Mouse (Mus musculus) MEL (cell line): ENCODE results near the gene Fam168b. TPM values are rescaled to one million over a fixed set of nuclear protein-coding genes. Genes with fewer than 3 reads are reported as not detected.

Experiments used
- DNase-seq: peaks from one replicate; pipeline ENCODE4 v3.0.0; 2011; ENCODE audit warnings: low read depth, low spot score
- H3K27ac ChIP-seq: 2 replicates; pipeline ENCODE4 v1.5.1; 2012; ENCODE audit warnings: low read depth, mild to moderate bottlenecking, control low read depth, low read length, moderate library complexity; ENCODE audit not compliant: control insufficient read depth
- H3K27me3 ChIP-seq, 2 experiments: fragments of 150-350 bp in 1 of 2; sonication (generic) in 1 of 2; 2 replicates each; pipeline ENCODE4 v1.6.1; 2012; ENCODE audit warnings: low read length in 2 of 2, mild to moderate bottlenecking in 2 of 2, improper control_type of control experiment in 1 of 2, moderate library complexity in 1 of 2; ENCODE audit not compliant: insufficient read depth in 2 of 2, control insufficient read depth in 1 of 2
- H3K36me3 ChIP-seq, 2 experiments: 2 replicates each; pipeline ENCODE4 v1.6.1; 2012 to 2014; ENCODE audit warnings: low read length in 2 of 2, improper control_type of control experiment in 1 of 2, inconsistent platforms in 1 of 2, mild to moderate bottlenecking in 1 of 2; ENCODE audit not compliant: insufficient read depth in 2 of 2, control insufficient read depth in 1 of 2
- H3K4me1 ChIP-seq, 2 experiments: fragments of 150-350 bp in 1 of 2; sonication (generic) in 1 of 2; 2 replicates each; pipeline ENCODE4 v1.6.1; 2012; ENCODE audit warnings: low read length in 2 of 2, improper control_type of control experiment in 1 of 2, mild to moderate bottlenecking in 1 of 2; ENCODE audit not compliant: insufficient read depth in 2 of 2, control insufficient read depth in 1 of 2
- H3K4me3 ChIP-seq, 2 experiments: fragments of 150-350 bp in 1 of 2; sonication (generic) in 1 of 2; 2 replicates each; pipeline ENCODE4 v1.5.1; 2012; ENCODE audit warnings: low read depth in 2 of 2, low read length in 2 of 2, mild to moderate bottlenecking in 2 of 2, moderate library complexity in 2 of 2, control low read depth in 1 of 2, improper control_type of control experiment in 1 of 2; ENCODE audit not compliant: control insufficient read depth in 1 of 2, insufficient read depth in 1 of 2
- H3K79me2 ChIP-seq: 2 replicates; pipeline ENCODE4 v1.6.1; 2012; ENCODE audit warnings: mild to moderate bottlenecking, low read length, moderate library complexity; ENCODE audit not compliant: control insufficient read depth, poor library complexity, insufficient read depth
- H3K9ac ChIP-seq: 2 replicates; pipeline ENCODE4 v1.6.1; 2012; ENCODE audit warnings: low read depth, mild to moderate bottlenecking, control low read depth, low read length, moderate library complexity; ENCODE audit not compliant: control insufficient read depth, poor library complexity, severe bottlenecking
- H3K9me3 ChIP-seq: fragments of 150-350 bp; sonication (generic); replicated peaks from 2 replicates; pipeline ENCODE4 v1.6.1; 2012; ENCODE audit warnings: mild to moderate bottlenecking, low read length, improper control_type of control experiment, moderate library complexity; ENCODE audit not compliant: insufficient read depth
- CHD1 ChIP-seq: IDR thresholded peaks from 2 replicates; pipeline ENCODE4 v1.6.1; 2012; ENCODE audit warnings: low read depth, mild to moderate bottlenecking, inconsistent platforms, low read length, improper control_type of control experiment
- CHD2 ChIP-seq: IDR thresholded peaks from 2 replicates; pipeline ENCODE4 v1.6.1; 2011; ENCODE audit warnings: low read length, improper control_type of control experiment
- CTCF ChIP-seq, 3 experiments: IDR thresholded peaks in 2 of 3; conservative IDR thresholded peaks in 1 of 3; 2 replicates each; pipeline ENCODE4 v1.5.1; 2011 to 2012; ENCODE audit warnings: low read length in 3 of 3, low read depth in 2 of 3, mild to moderate bottlenecking in 2 of 3, improper control_type of control experiment in 1 of 3, inconsistent platforms in 1 of 3, mixed read lengths in 1 of 3, moderate library complexity in 1 of 3; ENCODE audit not compliant: control insufficient read depth in 1 of 3, insufficient read depth in 1 of 3, poor library complexity in 1 of 3, severe bottlenecking in 1 of 3
- E2F4 ChIP-seq: IDR thresholded peaks from 2 replicates; pipeline ENCODE4 v1.6.1; 2011; ENCODE audit warnings: low read depth, low read length, improper control_type of control experiment, borderline replicate concordance
- ELF1 ChIP-seq: IDR thresholded peaks from 2 replicates; pipeline ENCODE4 v1.6.1; 2014; ENCODE audit warnings: low read depth, mild to moderate bottlenecking, inconsistent platforms, low read length, improper control_type of control experiment, moderate library complexity
- GABPA ChIP-seq: IDR thresholded peaks from 2 replicates; pipeline ENCODE4 v1.6.1; 2012; ENCODE audit warnings: low read depth, mild to moderate bottlenecking, inconsistent platforms, low read length, improper control_type of control experiment, moderate library complexity
- HCFC1 ChIP-seq: IDR thresholded peaks from 2 replicates; pipeline ENCODE4 v1.6.1; 2012; ENCODE audit warnings: low read depth, mild to moderate bottlenecking, inconsistent platforms, low read length, improper control_type of control experiment, moderate library complexity
- KAT2A ChIP-seq: conservative IDR thresholded peaks from 2 replicates; pipeline ENCODE4 v1.6.1; 2012; ENCODE audit warnings: low read depth, low read length, improper control_type of control experiment, inconsistent platforms
- MAFK ChIP-seq: IDR thresholded peaks from 2 replicates; pipeline ENCODE4 v1.6.1; 2011; ENCODE audit warnings: low read depth, mild to moderate bottlenecking, low read length, improper control_type of control experiment, borderline replicate concordance
- MAX ChIP-seq: IDR thresholded peaks from 2 replicates; pipeline ENCODE4 v1.6.1; 2011; ENCODE audit warnings: low read length, improper control_type of control experiment
- MAZ ChIP-seq: IDR thresholded peaks from 2 replicates; pipeline ENCODE4 v1.6.1; 2012; ENCODE audit warnings: low read depth, mild to moderate bottlenecking, inconsistent platforms, low read length, improper control_type of control experiment
- MEF2A ChIP-seq: IDR thresholded peaks from 2 replicates; pipeline ENCODE4 v1.6.1; 2014; ENCODE audit warnings: low read depth, mild to moderate bottlenecking, inconsistent platforms, low read length, improper control_type of control experiment; ENCODE audit not compliant: poor library complexity, insufficient replicate concordance, severe bottlenecking; ENCODE audit errors: extremely low read depth
- MYB ChIP-seq: IDR thresholded peaks from 2 replicates; pipeline ENCODE4 v1.6.1; 2011; ENCODE audit warnings: mild to moderate bottlenecking, low read depth, low read length, improper control_type of control experiment
- MYC ChIP-seq: IDR thresholded peaks from 2 replicates; pipeline ENCODE4 v1.6.1; 2011; ENCODE audit warnings: low read depth, mild to moderate bottlenecking, low read length, improper control_type of control experiment, moderate library complexity
- NELFE ChIP-seq: IDR thresholded peaks from 2 replicates; pipeline ENCODE4 v1.6.1; 2011; ENCODE audit warnings: low read depth, low read length, improper control_type of control experiment
- NRF1 ChIP-seq: IDR thresholded peaks from 2 replicates; pipeline ENCODE4 v1.6.1; 2014; ENCODE audit warnings: low read depth, mild to moderate bottlenecking, inconsistent platforms, low read length, improper control_type of control experiment, moderate library complexity; ENCODE audit not compliant: poor library complexity, insufficient read depth, severe bottlenecking
- POLR2A ChIP-seq, 2 experiments: IDR thresholded peaks; 2 replicates each; pipeline ENCODE4 v1.6.1; 2011 to 2012; ENCODE audit warnings: low read length in 2 of 2, mild to moderate bottlenecking in 2 of 2, control low read depth in 1 of 2, improper control_type of control experiment in 1 of 2, low read depth in 1 of 2, moderate library complexity in 1 of 2; ENCODE audit not compliant: control insufficient read depth in 1 of 2, insufficient read depth in 1 of 2, poor library complexity in 1 of 2
- POLR2AphosphoS2 ChIP-seq: IDR thresholded peaks from 2 replicates; pipeline ENCODE4 v1.6.1; 2011; ENCODE audit warnings: low read length, improper control_type of control experiment
- POLR2AphosphoS5 ChIP-seq: IDR thresholded peaks from 2 replicates; pipeline ENCODE4 v1.6.1; 2012; ENCODE audit warnings: low read depth, borderline replicate concordance, mild to moderate bottlenecking, inconsistent platforms, low read length, moderate library complexity, mixed read lengths
- RAD21 ChIP-seq: IDR thresholded peaks from 2 replicates; pipeline ENCODE4 v1.6.1; 2011; ENCODE audit warnings: mild to moderate bottlenecking, low read depth, low read length, improper control_type of control experiment
- RCOR1 ChIP-seq: IDR thresholded peaks from 2 replicates; pipeline ENCODE4 v1.6.1; 2012; ENCODE audit warnings: low read depth, mild to moderate bottlenecking, inconsistent platforms, low read length, improper control_type of control experiment
- SIN3A ChIP-seq: IDR thresholded peaks from 2 replicates; pipeline ENCODE4 v1.6.1; 2012; ENCODE audit warnings: low read length, improper control_type of control experiment, inconsistent platforms
- TAL1 ChIP-seq: IDR thresholded peaks from 2 replicates; pipeline ENCODE4 v1.6.1; 2012; ENCODE audit warnings: mild to moderate bottlenecking, inconsistent platforms, low read length, moderate library complexity, mixed read lengths
- TBP ChIP-seq: IDR thresholded peaks from 2 replicates; pipeline ENCODE4 v1.8.0; 2011; ENCODE audit warnings: low read depth, low read length, improper control_type of control experiment
- TCF12 ChIP-seq: IDR thresholded peaks from 2 replicates; pipeline ENCODE4 v1.6.1; 2014; ENCODE audit warnings: low read depth, mild to moderate bottlenecking, inconsistent platforms, low read length, improper control_type of control experiment, moderate library complexity
- UBTF ChIP-seq: IDR thresholded peaks from 2 replicates; pipeline ENCODE4 v1.6.1; 2012; ENCODE audit warnings: low read depth, mild to moderate bottlenecking, inconsistent platforms, low read length, improper control_type of control experiment, moderate library complexity, borderline replicate concordance; ENCODE audit not compliant: insufficient read depth
- USF1 ChIP-seq: IDR thresholded peaks from 2 replicates; pipeline ENCODE4 v1.6.1; 2014; ENCODE audit warnings: low read depth, mild to moderate bottlenecking, inconsistent platforms, low read length, improper control_type of control experiment, moderate library complexity
- USF2 ChIP-seq, 2 experiments: IDR thresholded peaks; 2 replicates each; pipeline ENCODE4 v1.6.1; 2011 to 2012; ENCODE audit warnings: improper control_type of control experiment in 2 of 2, low read length in 2 of 2, borderline replicate concordance in 1 of 2, inconsistent platforms in 1 of 2, low read depth in 1 of 2, mild to moderate bottlenecking in 1 of 2; ENCODE audit not compliant: insufficient read depth in 1 of 2
- ZC3H11A ChIP-seq: IDR thresholded peaks from 2 replicates; pipeline ENCODE4 v1.6.1; 2012; ENCODE audit warnings: low read depth, mild to moderate bottlenecking, inconsistent platforms, low read length, improper control_type of control experiment
- ZKSCAN1 ChIP-seq: IDR thresholded peaks from 2 replicates; pipeline ENCODE4 v1.6.1; 2012; ENCODE audit warnings: low read depth, mild to moderate bottlenecking, inconsistent platforms, low read length, improper control_type of control experiment, moderate library complexity
- ZNF384 ChIP-seq: IDR thresholded peaks from 2 replicates; pipeline ENCODE4 v1.6.1; 2012; ENCODE audit warnings: low read depth, mild to moderate bottlenecking, inconsistent platforms, low read length, improper control_type of control experiment
- polyA plus RNA-seq, 2 experiments: library from polyadenylated mRNA; stranded (reverse) in 1 of 2; unstranded in 1 of 2; fragments of >175 nt in 1 of 2; fragments of >200 nt in 1 of 2; gene quantifications; 2 replicates each; pipeline versions ENCODE4 v1.2.1 to v1.2.4; 2012; ENCODE audit warnings: low replicate concordance in 2 of 2, low read depth in 1 of 2; ENCODE audit not compliant: insufficient read length in 2 of 2, insufficient read depth in 1 of 2, missing spikeins in 1 of 2
- total RNA-seq: library from RNA; depleted of rRNA; stranded (reverse); fragments of 300-350 nt; gene quantifications from 2 replicates; pipeline ENCODE4 v1.2.3, GENCODE M21; 2012

Gene Fam168b
- total and polyA plus RNA-seq, 3 experiments: 78.9 to 136 (median 97.4) TPM

DNA sequence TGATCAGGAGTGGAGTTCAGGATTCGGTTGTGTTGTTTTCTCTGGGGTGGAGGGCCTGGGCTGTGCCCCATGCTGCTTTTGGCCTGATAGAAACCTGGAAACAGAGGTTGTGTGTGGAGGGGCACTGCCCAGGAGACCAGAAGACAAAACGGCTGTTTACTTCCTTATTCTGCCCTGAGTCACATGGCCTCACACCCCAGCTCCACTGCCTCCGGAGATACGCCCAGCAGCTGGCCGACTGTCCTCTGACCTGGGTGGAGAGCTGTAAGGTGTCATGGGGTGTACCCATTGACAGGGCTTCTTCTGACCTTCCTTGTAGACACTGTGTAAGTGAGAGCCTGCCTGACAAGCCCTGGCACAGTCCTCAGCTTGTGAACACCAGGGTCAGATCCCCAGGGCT lies 15.8 kb upstream of the Fam168b start:
- Histone ChIP-seq H3K9me3 (no peaks in the 10 kb centered on the region), H3K27ac (no peak overlapping the region)
- peak; percentile 27 for DNase-seq

DNA sequence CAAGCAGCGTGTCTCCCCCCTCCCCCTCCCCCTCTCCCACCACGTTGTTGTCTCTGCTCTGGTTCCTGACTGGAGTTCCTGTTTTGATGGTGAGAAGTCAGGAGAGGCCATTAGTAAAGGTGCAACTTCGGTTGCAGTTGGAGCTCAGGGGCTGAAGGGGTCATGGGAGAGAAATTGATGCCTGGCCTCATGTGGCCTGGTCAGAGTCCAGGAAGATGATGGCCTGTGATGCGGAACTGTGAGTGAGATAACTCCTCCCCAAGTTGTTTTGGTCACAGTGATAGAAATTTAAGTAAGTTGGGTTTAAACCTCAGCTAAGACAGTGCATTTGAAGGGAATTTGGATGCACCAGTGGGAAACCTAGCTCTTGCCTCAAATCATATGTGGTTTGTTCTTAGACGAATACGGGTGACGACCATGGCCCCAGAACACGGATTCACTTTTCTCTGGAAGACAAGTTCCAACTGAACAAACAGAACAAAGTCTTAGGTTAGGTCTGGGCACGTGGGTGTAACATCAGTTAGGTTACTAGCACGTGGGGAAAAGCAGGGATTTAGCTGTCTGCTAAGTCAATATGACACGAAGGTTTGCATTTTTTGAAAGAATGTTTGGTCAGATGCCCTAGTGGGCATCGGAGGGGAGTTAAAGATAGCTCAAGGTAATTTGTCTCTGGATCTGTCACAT lies 12.3 kb upstream of the Fam168b start:
- Histone ChIP-seq H3K9ac (no peak overlapping the region), H3K4me1 (peaks cover 3 to 22% of the 10 kb centered on the region in 2 experiments; a peak in 3 of 4 replicates), H3K27me3 (no peaks in the 10 kb centered on the region), H3K79me2 (peaks cover 10% of the 10 kb centered on the region; the same call in 1 of the 2 replicates), H3K27ac (no peak overlapping the region), H3K9me3 (no peaks in the 10 kb centered on the region), H3K36me3 (peaks cover 0 to 17% of the 10 kb centered on the region in 2 experiments; a peak in 3 of 4 replicates), H3K4me3 (no peak overlapping the region)
- DNase-seq: no peak
- TF ChIP-seq RCOR1: no peak
- TF ChIP-seq USF2 (IDR thresholded peaks at IDR 0.05; ENCODE audit: borderline replicate concordance in 1 of 2, insufficient read depth in 1 of 2, low read depth in 1 of 2, low read length in 2 of 2): no peak
- no peak for TF ChIP-seq CTCF (IDR thresholded peaks at IDR 0.05 in 2 of 3, conservative IDR thresholded peaks at IDR 0.05 in 1 of 3; ENCODE audit: control insufficient read depth in 1 of 3, insufficient read depth in 1 of 3, low read depth in 2 of 3, low read length in 3 of 3, poor library complexity in 1 of 3, severe bottlenecking in 1 of 3)
- no peak for TF ChIP-seq NRF1
- no peak for TF ChIP-seq ZC3H11A
- TF ChIP-seq UBTF: no peak
- TF ChIP-seq MYC: no peak
- TF ChIP-seq MAFK: no peak
- TF ChIP-seq CHD1: no peak
- TF ChIP-seq MEF2A: no peak
- TF ChIP-seq RAD21: no peak
- no peak for TF ChIP-seq POLR2AphosphoS5
- no peak for TF ChIP-seq E2F4
- TF ChIP-seq USF1: no peak
- TF ChIP-seq TCF12: no peak
- TF ChIP-seq MAZ: no peak
- TF ChIP-seq TBP: no peak

More for the DNA sequence above, 15.8 kb upstream of the Fam168b start:
- Histone ChIP-seq H3K36me3 (peaks cover 0 to 5% of the 10 kb centered on the region in 2 experiments; a peak in 2 of 4 replicates), H3K4me1 (peaks cover 0 to 8% of the 10 kb centered on the region in 2 experiments; a peak in 2 of 4 replicates), H3K79me2 (0 out of 2 replicates have a peak, but pooled peaks cover 4% of the 10 kb centered on the region), H3K4me3 (no peak overlapping the region), H3K9ac (peak overlapping the region; percentile 24; the same call in 1 of the 2 replicates), H3K27me3 (no peaks in the 10 kb centered on the region)
- TF ChIP-seq USF1 (peak; percentile 81), UBTF (no peak), POLR2AphosphoS5 (no peak), ELF1 (peak; percentile 36; the same call in 1 of the 2 replicates), MAX (peak; percentile 59), ZC3H11A (no peak), USF2 (IDR thresholded peaks at IDR 0.05; ENCODE audit: borderline replicate concordance in 1 of 2, insufficient read depth in 1 of 2, low read depth in 1 of 2, low read length in 2 of 2) (0 out of 4 replicates have a peak, but pooled peaks of 1 of the 2 experiments have one; percentile 26), HCFC1 (no peak), CHD1 (no peak), KAT2A (no peak), POLR2A (IDR thresholded peaks at IDR 0.05; ENCODE audit: control insufficient read depth in 1 of 2, insufficient read depth in 1 of 2, low read depth in 1 of 2, low read length in 2 of 2, poor library complexity in 1 of 2) (no peak), MYB (no peak), TBP (no peak), POLR2AphosphoS2 (no peak), TAL1 (no peak), ZNF384 (no peak), ZKSCAN1 (no peak), GABPA (no peak), CHD2 (no peak), RCOR1 (no peak), NELFE (no peak), SIN3A (no peak)
- TF ChIP-seq, all 39 proteins: peak for 4
